Mouse (Mus musculus) cortical plate, adult 2 months (tissue): ENCODE data around the gene Irak2.

Source experiments
- CTCF ChIP-seq: fragments of 200-500 bp; IDR thresholded peaks from 2 replicates; pipeline ENCODE4 v1.5.1; 2011; ENCODE audit warnings: mild to moderate bottlenecking, control low read depth, low read length; ENCODE audit not compliant: insufficient read depth; ENCODE audit errors: extremely low read depth
- POLR2A ChIP-seq: fragments of 200-500 bp; IDR thresholded peaks from 2 replicates; pipeline ENCODE4 v1.6.1; 2011; ENCODE audit warnings: mild to moderate bottlenecking, low read length, control low read depth; ENCODE audit not compliant: insufficient read depth; ENCODE audit errors: extremely low read depth

DNA sequence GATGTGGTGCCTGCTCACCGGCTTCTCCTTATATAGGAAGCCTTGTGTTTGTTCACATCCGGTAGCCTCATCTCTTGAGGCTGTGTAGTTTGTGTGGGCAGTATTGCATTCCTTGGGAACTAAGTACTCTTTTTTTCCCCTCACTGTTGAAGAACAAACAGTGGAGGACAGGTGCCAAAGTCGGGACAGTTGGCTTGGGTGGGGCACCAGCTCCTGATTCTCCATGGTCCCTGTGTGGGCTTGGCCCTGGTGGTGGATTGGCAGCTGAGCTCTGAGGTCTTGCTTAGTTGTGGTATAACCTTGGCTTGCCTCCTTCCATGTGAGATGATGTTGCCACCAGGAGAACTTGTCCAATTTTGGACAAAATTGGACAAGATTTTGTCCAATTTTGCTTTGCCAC, 81.6 kb downstream of the Irak2 start, which contains the start of gene Ghrl:
- TF ChIP-seq CTCF: no peak
- TF ChIP-seq POLR2A: no peak
